Mouse (Mus musculus) adipose tissue, adult 10 weeks (tissue): ENCODE measurements around the gene Pex5. TPM values are rescaled to one million over a fixed set of nuclear protein-coding genes. Genes with fewer than 3 reads are reported as not detected.

ENCODE experiments used
- polyA plus RNA-seq: library from polyadenylated mRNA; stranded (reverse); fragments of 350-450 nt; fragmentation: Illumina TruSeq; extraction: RNeasy Lipid Tissue Mini Kit (QIAGEN cat#74804); gene quantifications from one replicate; pipeline ENCODE4 v1.2.3, GENCODE M21; 2014; ENCODE audit warnings: low read depth, low replicate concordance

Gene Pex5
- polyA plus RNA-seq: 42.3 TPM

DNA sequence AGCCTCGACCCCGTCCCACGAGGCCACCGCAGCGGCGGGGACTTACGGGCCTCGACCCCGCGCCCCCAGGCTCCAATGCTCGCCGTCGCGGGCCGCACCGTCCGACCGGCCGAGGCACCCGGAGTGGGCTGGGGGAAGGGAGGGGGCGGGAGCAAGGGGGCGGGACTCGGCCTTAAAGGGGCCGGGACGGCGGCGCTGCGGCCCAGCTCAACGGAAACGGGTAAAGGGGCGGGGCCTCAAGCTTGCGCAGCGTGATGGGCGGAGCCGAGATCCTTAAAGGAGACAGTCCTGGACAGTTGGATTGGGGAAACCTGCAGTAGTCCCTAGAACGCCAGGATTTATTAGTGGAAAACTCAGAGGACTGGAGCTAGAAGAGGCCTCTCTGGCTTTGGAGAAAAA lies at the start of gene Pex5:
TSS of gene Pex5 (minus strand) at position 141 of the 399 bp plus-strand sequence.

Other genes starting within 250 kb of the Pex5 start
- gene Vmn2r27, start 183.2 kb downstream of the Pex5 start, polyA plus RNA-seq: not detected
- 22.6 TPM for gene Cd163, start 110.4 kb downstream of the Pex5 start, polyA plus RNA-seq
- 6.1 TPM for gene Clstn3, start 49.7 kb upstream of the Pex5 start, polyA plus RNA-seq
- gene C1rl, start 78.0 kb upstream of the Pex5 start, polyA plus RNA-seq: 4.6 TPM
- gene C1ra, start 97.3 kb upstream of the Pex5 start, polyA plus RNA-seq: 78.4 TPM
- 183 TPM for gene C1s1, start 127.3 kb upstream of the Pex5 start, polyA plus RNA-seq
- not detected for gene C1rb, start 155.2 kb upstream of the Pex5 start, polyA plus RNA-seq
- 5.6 TPM for gene C1s2, start 221.0 kb upstream of the Pex5 start, polyA plus RNA-seq
- gene Lpcat3, start 248.0 kb upstream of the Pex5 start, polyA plus RNA-seq: 75.1 TPM